Mouse (Mus musculus) retina, postnatal 7 days (tissue): ENCODE results near the gene Tmem132d.
"Not testable (repeated sequence)": the region's sequence is repeated elsewhere in the genome, so short reads cannot be mapped to it uniquely, and the experiment has no call there.

Source experiments
- DNase-seq: peaks from one replicate; pipeline ENCODE4 v3.0.0-alpha.2; 2012; ENCODE audit warnings: low read depth, low spot score

The Tmem132d gene

DNA sequence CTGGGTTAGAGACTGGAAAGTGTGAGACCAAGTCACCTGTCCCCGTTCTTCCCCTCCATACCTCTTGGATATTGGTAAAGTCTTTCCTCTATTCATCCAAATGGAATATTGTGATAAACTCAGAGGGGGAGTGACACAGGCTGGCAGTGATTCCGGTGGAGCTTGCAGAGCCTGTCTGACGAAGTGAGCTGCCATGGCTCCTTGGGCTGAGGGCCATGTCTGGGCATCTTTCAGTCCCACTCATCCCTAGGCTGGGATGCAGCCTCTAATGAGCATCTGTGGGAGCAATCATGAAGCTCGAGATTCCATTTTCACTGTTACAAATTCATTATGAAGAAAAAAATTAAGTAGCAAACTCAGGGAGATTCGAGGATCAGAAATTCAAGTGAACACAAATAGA lies 332.5 kb downstream of the Tmem132d start:
- DNase-seq: no peak

DNA sequence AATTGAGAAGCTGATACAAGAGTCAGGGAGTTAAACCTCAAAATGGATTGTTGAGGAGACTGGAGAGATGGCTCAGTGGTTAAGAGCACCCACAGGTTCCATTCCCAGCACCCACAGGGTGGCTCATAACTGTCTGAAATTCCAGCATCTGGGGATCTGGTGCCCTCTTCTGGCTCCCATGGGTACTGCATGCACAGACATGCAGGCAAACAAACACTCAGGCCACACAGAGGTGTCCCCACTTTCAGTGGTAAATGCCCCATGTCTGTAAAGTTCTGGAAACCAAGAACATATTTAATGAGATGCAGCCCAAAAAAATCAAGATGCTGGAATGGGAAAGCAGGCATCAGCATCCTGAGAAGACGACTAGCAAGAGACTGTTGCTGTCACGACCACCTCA lies 333.4 kb downstream of the Tmem132d start:
- DNase-seq: no peak

DNA sequence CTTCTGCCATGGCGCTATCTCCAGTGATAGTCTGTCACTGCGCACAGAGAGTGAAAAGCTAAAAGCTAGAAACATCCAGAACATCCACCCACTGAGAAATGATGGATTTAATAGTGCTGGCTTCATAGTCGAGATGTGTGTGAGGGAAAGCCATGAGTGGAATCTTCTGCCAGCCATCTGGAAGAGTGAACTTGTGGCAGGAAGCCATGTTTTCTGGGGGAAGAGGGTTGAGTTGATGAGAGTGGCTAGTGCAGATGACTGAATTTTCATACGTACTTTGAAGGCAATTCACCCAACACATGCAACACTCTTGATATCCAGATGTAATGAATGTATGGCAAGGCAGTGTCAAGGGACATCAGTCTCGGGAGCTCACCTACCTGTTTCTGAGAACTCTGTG lies 342.3 kb downstream of the Tmem132d start:
- DNase-seq: no peak

DNA sequence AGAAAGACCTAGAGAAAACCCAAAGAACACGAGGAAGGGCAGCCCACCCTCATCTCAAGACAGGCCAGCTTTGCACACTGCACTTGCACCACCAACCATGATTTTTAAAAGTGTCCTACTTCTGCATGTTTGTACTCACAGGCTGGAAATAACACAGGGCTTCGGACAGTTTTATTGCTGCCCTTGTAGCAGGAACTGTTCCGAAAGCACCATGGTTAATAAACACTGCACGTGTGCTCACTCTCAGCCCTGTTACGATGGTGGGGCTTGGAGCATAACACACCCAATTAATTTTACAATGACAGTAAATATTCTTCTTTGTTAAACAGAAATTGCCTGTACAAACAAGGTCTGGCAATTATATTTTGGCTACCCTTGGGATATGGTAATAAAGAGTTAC lies 357.4 kb downstream of the Tmem132d start:
- no peak for DNase-seq

DNA sequence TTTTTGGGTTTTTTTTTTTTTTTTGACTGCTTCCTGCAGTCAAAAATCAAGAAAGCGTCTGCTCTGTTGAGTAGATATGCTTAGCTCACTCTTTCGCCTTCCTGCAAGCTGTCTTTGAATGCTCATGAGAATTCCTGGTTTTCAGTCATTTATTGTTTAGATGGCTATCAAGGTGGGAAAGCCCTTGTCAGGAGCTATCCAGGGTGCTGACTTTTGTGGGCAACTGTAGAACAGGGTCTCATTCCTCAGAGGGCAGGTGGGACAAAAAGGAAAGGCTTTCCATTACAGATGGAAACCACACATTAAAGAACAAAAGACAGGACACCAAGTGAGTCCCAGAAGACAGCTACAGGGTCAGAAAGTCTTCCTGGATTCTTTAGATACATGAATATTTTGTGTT lies 360.3 kb downstream of the Tmem132d start:
- no peak for DNase-seq

DNA sequence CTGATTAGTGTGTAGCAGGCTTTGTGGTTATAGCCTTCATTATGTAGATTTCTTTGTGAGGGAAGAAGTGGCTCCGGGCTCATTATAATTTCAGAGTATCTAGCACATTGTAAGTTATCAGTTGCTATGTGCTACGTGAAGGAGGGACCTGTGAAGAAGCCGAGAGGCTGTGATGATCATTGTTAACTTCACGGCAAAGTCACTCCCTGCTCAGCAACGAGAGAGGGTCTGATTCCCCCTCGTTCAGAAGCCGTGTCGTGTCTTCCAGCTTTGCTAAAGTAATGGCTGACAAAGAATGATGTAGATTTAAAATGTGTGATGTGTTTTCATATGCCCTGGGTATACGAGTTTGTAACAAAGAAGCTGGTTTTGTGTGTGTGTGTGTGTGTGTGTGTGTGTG lies 391.1 kb downstream of the Tmem132d start:
- no peak for DNase-seq

DNA sequence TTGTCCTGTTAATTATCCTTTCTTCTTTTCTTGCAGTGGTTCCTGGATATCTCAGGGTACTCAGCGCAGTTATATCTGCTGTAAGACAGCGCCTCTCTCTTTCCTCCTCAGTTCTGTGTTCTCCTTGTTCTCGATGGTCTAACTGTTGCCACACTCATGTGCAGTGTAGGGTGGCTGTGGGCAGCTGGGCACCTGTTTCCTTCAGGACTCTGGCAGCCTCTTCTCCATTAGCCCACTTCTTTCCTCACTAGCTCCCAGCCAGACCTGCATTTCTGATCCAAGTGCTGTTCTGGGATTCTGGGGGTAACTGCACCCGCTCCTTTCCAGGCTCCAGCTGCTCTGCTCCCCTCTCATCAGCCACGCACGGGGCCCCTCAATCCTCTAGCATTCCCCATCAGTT lies 392.8 kb downstream of the Tmem132d start:
- DNase-seq: no peak

DNA sequence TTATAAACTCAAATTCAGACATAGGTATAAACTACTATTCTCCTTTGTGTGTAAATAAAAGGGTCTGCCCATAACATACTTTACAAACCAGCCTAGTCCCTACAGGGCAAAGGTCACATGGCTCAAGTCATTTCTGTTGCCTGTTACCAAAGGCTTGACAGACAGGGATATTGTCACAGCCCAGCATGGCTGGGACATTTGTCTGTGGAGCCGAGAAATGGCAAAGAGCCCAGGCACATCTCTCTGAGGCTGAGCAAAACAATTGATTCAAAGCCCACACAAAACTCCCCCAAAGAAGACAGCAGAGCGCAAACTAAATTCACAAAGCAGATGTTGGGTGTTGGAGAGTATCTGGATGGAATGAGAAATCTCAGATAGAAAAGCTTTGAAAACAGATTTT lies 405.8 kb downstream of the Tmem132d start:
- DNase-seq: no peak

DNA sequence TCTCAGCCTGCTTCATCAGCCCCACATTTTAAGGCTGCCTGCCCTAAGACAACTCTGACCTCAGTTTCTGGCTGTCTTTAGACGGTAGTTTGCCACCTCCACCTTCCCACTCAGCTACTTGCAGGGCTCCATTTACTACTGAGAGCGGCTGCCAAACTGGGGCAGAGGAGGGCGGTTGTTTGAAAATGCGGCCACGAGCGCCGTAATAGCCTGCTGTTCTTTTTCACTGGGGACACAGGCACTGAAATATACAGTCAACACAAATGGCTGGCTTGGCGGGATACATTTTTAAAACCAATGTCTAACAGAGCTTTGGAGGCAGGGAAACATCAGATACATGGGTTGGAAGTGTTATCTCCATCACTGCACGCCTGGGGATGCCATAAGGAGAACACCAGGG lies 428.2 kb downstream of the Tmem132d start:
- DNase-seq: no peak

DNA sequence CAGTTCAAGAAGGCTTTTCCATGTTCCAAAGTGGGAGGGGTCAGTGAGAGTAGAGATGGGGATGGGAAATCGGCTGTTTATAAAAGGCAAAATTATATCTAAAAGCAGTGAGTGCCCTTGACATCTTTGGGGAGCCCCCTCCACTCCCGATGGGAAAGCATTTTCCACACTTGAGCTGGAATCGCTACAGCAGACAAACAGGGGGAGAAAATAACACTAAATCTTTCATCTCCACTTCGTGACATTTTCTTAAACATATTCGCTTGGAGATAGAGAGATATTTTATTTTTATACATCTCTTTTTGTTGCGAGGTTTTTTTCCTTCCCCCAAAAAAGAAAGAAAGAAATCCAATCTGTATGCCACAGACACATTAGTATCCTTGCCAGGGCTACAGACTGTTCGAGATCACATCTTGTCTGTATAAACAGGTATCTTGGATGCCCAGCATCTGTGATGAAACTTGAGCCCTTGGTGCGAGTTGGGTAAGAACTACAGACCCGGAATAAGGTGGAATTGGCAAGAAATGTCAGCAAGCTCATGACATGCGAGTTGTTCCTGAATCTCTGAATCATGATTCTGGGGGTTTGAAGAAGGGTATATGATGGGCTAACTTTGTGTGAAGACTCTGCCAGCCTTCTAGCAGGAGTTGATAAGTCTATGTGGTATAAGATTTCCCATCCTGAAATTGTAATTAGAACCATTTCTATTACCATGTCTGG lies 436.2 kb downstream of the Tmem132d start:
- DNase-seq: no peak

DNA sequence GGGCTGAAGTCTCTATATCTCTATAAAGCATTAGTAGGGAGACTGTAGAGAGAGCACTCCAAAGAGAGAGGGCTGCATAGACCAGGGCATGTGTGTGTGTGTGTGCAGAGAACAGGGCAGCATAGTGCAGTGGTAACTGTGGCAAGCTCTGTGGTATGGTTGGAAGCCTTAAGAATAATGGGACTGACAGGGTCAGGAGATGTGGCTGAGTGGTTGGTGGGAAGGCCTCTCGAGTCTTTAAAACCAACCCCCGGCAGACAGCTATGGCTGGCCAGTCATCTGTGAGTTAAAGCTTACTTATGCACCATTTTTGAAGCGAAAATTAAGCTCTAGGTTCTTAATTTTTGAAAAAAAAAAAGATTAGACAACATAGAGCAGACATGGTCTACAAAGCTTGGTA lies 439.4 kb downstream of the Tmem132d start:
- DNase-seq: no peak

DNA sequence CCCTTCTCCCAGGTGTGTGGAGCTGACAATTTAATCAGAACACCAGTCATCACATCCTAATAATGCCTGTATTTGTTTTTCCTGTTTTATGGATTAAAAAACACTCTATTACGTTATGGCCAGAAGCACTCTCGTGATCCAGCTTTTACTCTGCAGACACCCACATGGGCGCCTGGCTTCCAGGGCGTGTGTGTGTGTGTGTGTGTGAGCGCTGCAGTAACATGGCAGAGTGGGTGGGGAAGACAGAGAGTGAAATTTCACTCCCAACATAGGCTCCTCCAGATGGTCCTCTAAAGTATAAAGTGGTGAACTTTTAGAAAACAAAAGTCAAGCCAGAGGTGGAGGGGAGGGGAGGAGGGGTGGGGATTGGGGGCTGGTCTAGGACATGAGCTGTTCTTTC lies 442.1 kb downstream of the Tmem132d start:
- no peak for DNase-seq

DNA sequence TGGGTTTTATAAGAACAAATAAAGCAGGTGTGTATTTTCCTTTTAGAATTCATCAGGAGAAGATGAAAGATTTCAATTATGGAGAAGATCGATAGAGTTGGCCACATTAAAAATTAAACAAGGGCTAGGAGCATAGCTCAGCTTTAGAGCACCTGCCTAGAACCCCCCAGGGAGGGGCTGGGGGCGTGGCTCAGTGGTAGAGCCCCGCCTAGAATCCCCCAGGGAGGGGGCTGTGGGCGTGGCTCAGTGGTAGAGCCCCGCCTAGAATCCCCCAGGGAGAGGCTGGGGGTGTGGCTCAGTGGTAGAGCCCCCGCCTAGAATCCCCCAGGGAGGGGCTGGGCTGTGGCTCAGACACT lies 452.9 kb downstream of the Tmem132d start:
- not testable (repeated sequence) for DNase-seq

DNA sequence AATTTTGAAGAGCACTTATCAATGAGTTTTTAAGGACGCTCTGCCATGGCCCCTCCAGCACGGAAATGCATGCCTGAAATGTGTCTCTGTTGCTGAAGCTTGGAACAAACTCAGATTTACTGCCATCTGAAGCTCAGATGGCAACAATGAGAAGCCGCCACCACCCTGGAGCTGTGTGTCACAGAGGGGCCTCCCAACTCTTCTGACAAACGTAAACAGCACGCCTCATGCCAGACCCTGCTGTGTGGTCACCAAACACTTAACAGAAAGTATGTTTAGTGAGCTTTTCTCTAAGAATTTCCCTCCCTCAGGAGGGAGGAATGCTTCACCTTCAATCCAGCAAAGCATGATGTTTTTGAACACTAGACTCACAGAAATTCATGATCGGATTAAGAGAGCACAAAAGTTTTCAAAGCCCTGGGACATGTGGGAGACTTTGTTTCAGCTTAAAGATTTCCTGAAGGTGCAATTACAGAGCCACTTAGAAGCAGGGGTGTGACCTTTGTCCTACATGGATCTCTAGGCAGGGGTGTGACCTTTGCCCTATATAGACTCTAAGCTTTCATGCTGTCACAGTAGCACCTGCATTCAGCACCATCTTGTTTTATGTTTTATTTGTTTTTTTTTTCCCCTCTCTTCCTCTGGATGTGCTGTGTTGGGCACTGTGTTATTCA lies 453.4 kb downstream of the Tmem132d start:
- no peak for DNase-seq

DNA sequence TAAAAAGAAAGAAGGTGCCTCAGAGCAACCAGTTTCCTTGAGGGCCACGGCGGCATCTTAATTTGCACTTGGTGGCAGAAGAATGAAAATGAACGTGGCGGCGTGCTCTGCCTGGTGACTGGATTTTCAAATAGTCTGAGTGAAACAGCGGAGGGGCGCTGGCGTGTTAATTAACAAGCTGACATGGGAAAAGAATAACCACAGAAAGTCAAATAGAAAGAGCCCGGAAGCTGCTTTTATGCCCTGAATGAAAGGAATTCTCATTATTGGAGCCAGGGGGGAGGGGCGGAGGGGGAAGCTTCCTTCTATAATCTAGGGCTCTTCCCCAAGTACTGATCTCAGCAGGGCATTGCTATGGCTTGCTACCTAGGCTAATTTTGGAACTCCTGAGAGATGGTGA lies 456.2 kb downstream of the Tmem132d start:
- DNase-seq: no peak

DNA sequence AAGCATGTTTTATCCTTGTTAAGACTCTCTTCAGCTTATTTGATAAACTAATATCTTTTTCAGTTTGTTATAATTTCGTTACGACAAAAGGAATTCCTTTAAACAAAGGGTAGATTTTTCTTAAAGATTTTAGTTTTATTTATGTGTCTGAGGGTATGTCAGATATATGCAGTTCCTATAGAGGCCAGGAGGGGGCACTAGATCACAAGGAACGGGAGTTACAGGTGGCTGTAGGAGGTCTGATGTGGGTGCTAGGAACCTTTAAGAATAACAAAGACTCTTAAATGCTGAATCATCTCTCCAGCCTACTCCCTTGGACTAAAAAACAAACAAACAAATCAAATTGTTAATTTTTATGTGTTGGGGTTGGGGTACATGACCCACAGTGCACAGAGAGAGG lies 467.2 kb downstream of the Tmem132d start:
- no peak for DNase-seq

DNA sequence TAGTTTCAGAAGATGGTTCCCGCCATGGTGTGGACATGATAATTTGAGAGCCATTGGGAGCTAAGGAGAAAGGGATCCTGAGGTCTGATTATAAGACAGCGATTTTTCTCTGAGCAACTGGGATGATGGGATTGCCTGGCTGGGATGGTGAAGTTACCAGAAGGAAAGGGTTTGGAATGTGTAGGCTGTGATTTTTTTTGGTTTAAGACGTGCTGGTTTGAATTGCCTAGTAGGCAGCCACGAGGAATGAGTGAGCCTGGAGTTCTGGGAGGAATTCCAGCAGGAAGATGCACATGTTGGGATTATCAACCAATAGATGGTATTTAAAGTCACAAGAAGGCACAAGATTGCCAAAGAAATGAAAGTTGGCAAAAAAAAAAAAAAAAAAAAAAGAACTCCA lies 470.2 kb downstream of the Tmem132d start:
- DNase-seq: no peak

DNA sequence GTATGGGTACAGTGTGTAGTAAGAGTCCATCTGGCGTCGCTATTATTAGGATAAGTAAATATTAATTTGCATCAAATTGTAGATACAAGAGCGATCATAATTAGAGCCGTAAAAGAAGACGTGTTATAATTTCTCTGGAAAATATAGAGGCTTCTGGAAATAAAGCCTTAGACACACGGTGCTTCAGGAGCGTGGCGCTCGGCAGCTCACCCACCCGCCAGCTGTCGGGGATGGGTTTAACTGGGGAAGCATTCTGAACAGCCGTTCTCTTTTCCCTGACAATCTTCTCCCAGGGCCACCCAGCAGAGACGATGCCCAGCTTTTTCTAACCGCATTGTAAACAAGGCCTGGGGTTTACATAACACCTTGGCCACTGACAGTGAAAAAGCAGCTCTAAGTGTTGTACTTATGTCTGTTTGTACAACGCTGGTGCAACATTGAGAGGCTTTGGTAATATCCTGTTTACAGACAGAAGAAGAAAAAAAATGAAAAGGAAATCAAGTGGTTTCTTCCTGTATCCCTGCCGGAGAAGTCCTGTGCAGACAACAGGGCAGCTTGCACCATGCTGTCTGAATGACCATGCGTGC lies 476.3 kb downstream of the Tmem132d start:
- DNase-seq: no peak

DNA sequence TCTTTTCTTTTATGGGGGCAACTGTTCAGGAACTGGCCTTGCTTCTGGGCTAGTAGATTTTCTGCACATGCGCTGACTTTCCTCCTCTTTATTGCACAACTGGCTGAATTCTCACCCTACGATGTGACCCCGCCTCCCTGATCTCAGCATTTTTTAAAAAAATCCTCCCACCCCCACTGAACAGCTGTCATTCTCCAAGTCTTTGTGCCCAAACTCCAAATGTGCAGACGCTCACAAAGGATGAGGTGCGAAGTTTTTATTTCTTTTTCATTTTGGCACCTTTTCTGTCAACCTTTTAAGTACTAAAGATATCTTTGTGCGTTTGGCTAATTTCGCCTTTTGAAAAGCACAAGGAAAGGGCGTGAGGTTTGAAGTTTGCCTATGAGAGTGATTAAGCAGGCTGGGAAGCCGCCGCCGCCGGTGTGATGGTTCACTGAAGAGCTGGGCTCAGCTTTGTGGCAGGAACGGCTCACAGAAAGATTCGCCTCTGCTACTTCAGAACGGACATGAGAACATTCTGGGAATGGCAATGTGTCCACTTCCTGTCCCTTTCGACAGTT lies 478.6 kb downstream of the Tmem132d start:
- DNase-seq: no peak

DNA sequence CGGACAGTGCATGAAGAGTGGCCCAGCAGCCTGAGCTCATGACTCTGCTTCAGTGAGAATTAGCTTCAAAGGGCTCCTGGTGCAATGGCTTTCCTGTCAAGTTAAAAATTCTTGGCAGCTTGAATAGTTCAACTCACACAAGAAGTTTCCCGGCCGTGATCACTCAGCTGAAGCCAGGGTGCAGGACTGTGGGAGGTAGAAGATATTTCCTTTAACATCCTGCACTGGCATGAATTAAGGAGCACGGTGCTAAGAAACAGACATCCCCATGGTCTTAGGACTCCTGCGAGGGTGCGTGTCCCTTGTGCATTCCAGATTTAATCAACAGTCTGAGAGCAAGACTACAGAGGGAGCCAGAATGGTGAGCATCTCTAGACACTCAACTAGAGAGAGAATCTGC lies 480.1 kb downstream of the Tmem132d start:
- no peak for DNase-seq

DNA sequence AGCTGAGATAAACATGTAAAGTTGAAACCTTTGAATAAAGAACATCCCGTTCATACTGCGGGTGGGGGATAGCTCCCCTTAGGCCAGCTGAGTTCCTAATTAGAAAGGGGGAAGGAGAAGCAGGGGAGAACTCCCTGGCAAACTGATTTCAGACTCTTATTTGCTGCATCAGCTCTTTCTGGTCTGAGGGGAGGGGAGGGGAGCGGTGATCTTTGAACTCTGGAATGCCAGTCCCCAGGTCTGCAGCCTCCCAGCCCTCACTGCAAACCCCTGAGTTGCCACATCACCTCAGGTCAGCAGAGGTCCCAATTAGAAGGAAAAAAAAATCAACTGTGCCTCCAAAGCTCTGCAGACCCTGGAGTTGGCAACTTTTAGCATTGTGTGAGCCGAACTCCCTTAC lies 482.3 kb downstream of the Tmem132d start:
- no peak for DNase-seq

DNA sequence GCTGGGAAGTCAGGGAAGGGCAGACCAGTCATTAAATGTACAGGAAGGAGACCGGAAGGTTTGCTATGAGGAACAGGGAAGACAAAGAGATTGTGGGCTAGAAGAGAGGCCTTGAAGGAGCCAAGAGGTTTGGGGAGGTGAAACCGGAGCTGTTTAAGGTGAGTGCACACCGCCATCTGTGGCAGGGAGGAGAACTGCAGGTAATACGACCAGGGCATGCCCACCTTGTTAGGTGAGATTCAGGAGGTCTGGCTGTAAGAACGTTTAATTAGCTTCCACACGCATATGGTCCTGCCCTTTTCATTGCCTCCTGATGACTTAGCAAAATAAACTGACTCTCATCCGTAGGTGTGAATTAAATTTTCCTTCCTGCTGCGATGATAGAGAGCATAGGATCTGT lies 485.6 kb downstream of the Tmem132d start:
- no peak for DNase-seq

DNA sequence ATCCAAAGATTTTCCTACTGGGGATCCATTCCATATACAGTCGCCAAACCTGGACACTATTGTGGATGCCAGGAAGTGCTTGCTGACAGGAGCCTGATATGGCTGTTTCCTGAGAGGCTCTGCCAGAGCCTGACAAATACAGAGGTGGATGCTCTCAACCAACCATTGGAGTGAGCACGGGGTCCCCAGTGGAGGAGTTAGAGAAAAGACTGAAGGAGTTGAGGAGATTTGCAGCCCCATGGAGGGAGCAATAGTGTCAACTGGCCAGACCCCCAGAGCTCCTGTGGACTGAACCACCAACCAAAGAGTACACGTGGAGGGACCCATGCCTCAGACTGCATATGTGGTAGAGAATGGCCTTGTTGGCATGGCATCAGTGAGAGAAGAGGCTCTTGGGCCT lies 490.7 kb downstream of the Tmem132d start:
- DNase-seq: not testable (repeated sequence)
